Mouse (Mus musculus): ENCODE measurements around the gene Bmp7. TPM values are rescaled to one million over a fixed set of nuclear protein-coding genes. Genes with fewer than 3 reads are reported as not detected.
A peak's percentile ranks its signal among the peaks of the same experiment; 100 is the strongest.

The Bmp7 gene
- not detected in 2 replicates for total RNA-seq (2014; fragmentation: Nextera tagmentation)
- total RNA-seq (2017), result not detected in 2 replicates

- peak; percentile 53; the same call in 1 of the 2 replicates for ATAC-seq (replicated peaks; ENCODE audit: low FRiP score, low TSS enrichment, poor library complexity, severe bottlenecking)
Observed at GRCm38 (mm10) chr2:172940003-172940798, at the start of gene Bmp7. Bmp7 (minus strand) TSS chr2:172940321.

GRCm38 (mm10) chr2:172982776-172983561 lies 42.8 kb upstream of the Bmp7 start:
- no peak for ATAC-seq (replicated peaks; ENCODE audit: low FRiP score, low TSS enrichment, poor library complexity, severe bottlenecking)

DNA sequence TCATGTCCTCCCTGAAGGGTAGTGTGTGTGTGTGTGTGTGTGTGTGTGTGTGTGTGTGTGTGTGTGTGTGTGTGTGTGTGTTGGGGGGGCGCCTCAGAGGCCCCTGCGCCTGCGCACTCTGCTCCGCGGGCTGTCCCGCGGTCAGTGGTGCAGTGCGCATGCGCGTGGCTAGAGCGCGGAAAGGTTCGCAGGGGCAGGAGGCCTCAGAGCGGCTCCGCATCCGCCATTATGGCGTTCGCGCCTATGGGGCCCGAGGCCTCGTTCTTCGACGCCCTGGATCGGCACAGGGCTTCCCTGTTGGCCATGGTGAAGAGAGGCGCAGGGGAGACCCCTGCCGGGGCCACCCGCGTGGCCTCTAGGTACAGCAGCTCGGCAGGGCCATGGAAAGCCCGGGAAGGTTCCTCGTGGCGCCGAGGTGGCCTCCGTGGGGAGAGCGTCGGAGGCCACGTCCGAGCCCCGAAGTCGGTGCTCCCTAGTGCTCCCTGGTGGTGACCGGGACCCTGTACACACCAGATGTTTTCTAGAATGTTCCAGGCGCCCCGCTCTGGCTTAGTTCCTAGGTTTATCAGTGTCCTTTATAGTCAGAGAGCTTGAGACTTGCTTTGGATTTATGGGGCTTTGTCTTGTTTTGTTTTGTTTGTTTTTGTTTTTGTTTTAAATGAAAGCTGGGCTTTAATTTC lies 39.7 kb upstream of the Bmp7 start:
- no peak for ATAC-seq (replicated peaks; ENCODE audit: low FRiP score, low TSS enrichment, poor library complexity, severe bottlenecking)

GRCm38 (mm10) chr2:172978131-172978633 lies 38.1 kb upstream of the Bmp7 start:
- ATAC-seq (replicated peaks; ENCODE audit: low FRiP score, low TSS enrichment, poor library complexity, severe bottlenecking), result peak; percentile 9; the same call in 1 of the 2 replicates

DNA sequence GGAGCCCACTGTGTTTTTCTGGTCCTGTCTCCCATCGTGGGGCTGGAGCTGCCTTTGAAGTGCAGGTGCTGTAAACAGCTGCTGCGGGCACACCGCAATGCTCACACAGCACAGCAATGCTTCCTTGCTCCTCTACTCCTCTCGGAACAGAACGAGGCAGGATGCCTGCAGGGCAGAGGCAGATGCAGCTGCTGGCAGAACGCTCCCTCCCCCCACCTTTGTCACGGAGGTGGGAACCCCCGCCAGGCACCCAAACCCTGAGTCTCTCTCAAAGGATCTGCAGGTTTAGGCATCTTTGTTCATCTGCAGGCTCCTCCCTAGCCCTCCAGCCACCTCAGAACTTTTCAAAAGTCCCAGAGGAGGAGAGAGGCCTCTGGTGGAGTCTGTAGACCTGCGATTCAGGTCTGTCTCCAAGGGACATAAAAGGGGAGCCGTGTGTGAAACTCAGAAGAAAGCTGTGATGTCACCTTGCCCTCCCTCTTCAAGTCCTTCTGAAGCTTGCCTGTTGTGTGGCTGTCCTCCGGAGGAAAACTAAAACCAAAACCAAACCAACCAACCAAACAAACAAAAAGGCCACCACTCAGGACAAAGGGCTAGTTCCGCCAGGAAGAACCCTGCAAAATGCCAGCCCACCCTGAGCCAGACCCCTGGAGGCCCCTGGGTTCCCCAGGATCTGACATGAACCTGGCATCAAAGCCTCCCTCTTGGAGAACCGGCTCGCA lies 37.4 kb upstream of the Bmp7 start, which contains the start of gene Spo11:
TSS of gene Spo11 (plus strand) at position 292 of the 722 bp plus-strand sequence.
- ATAC-seq (replicated peaks; ENCODE audit: low FRiP score, low TSS enrichment, poor library complexity, severe bottlenecking), result peak; percentile 79

DNA sequence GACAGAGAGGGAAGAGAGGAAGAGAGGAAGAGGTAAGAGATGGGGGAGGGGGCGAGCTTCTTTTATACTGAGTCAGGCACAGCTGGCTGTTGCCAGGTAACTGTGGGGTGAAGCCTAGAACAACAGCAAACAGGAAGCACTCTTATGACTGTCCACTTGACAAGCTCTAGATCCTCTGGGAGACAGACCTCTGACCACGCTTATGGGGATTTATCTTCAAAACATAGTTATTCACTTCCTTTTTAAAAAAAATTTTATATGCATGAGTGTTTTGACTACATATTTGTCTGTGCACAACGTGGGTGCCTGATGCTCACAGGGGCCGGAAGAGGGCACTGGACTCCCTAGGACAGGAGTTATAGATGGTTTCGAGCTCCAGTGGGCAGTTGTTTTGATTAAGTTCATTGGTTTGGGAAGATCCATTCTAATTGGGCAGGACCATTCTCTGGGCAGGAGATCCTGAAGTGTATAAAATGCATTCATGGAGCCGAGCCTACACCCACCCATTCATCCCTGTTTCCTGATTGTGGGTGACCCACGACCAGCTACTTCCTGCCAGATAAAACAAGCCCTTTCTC lies 36.6 kb upstream of the Bmp7 start:
- ATAC-seq (replicated peaks; ENCODE audit: low FRiP score, low TSS enrichment, poor library complexity, severe bottlenecking), result peak; percentile 54

DNA sequence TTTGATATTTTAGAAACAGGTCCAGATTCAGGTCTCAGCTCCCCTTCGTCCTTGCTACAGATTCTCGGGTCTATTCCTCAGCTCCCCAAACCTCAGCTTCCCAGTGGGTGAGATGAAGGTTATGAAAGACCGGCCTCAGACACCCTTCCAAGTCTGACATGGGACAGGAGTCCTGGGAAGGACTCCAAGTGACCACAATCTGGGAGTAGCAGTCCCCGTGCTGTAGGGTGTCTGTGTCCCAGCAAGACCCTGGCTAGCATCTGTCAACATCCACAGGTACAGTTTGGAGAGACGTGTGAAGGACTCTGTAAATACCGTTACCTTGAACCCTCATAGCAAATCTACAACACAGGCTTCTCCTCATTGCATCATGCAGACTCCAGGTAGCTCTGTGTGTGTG lies 35.0 kb upstream of the Bmp7 start:
- no peak for ATAC-seq (replicated peaks; ENCODE audit: low FRiP score, low TSS enrichment, poor library complexity, severe bottlenecking)

DNA sequence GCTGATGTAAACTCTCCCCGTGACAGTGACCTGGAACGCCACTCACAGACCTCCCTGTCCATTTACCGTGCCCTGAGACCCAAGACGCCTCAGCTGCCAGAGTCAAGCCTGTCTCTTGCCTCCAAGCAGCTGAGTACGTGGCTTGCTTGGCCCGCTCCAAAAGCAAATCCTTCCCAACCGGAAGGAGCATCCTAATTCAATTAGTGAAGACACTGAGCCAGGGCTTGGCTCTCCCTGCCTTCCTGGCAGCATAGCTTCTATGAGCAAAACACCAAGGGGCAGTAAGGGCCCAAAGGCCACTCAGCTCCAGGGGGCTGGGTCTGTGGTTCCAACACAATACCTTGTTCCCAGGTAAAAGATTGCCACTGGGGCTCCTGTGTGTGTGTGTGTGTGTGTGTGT lies 34.6 kb upstream of the Bmp7 start:
- no peak for ATAC-seq (replicated peaks; ENCODE audit: low FRiP score, low TSS enrichment, poor library complexity, severe bottlenecking)

GRCm38 (mm10) chr2:172973806-172974565 lies 33.9 kb upstream of the Bmp7 start:
- ATAC-seq (replicated peaks; ENCODE audit: low FRiP score, low TSS enrichment, poor library complexity, severe bottlenecking), result no peak

GRCm38 (mm10) chr2:172971865-172972264 lies 31.7 kb upstream of the Bmp7 start:
- no peak for ATAC-seq (replicated peaks; ENCODE audit: low FRiP score, low TSS enrichment, poor library complexity, severe bottlenecking)

- no peak for ATAC-seq (replicated peaks; ENCODE audit: low FRiP score, low TSS enrichment, poor library complexity, severe bottlenecking)
Observed at GRCm38 (mm10) chr2:172966480-172966879, 26.4 kb upstream of the Bmp7 start.

DNA sequence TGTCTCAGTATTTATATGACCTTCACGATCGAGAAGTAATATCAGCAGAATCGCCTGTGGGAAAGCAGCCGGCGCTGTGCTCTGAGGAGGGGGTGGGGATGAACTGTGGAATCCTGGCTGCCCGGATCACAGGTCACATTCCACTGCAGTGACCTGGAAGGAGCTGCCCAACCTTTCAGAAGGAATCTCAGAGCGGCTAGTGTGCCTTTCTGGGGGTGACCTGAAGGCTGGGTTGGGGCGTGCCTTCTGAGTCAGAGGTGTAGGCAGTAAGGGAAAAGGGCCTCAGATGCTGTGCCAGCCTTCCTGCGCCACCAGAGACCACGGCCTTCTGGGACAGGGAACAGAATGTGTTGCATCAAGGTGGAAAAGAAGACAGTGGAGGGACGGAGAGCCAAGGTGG lies 25.1 kb upstream of the Bmp7 start:
- ATAC-seq (replicated peaks; ENCODE audit: low FRiP score, low TSS enrichment, poor library complexity, severe bottlenecking), result no peak

DNA sequence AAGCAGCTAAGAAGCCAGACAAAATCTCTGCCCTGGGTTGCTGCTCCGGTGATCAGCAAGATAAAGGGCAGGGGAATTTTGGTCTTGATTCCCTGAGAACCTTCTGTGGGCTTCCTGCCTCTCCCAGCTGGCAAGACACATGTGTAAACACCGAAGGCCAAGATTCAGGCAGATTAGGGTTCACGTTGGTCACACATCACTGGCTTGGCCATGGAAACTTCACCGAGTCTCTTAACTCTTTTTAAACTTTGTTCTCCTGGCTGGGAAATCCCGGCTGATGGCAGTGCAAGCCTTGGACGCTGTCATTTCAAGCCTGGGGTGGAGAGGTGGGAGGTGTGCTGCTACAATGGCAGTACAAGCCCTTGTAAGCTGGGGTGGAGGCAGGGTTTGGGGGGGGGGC lies 21.1 kb upstream of the Bmp7 start:
- ATAC-seq (replicated peaks; ENCODE audit: low FRiP score, low TSS enrichment, poor library complexity, severe bottlenecking), result no peak

DNA sequence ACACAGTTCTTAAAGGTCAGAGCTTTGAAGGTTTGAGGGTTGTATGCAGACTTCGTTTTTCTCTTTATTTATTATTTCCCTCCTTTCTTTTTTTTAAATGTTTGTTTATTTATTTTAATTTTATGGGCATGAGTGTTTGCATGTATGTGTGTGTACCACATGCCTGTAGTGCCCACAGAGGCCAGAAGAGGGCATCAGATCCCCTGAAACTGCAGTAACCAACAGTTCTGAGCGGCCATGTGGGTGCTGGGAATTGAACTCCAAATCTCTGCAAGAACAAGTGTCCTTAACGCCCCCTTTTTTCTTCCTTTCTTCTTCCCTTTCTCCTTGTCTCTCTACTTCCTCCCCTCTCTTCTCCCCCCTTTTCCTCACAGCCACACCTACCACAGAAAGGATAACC lies 20.2 kb upstream of the Bmp7 start:
- no peak for ATAC-seq (replicated peaks; ENCODE audit: low FRiP score, low TSS enrichment, poor library complexity, severe bottlenecking)

DNA sequence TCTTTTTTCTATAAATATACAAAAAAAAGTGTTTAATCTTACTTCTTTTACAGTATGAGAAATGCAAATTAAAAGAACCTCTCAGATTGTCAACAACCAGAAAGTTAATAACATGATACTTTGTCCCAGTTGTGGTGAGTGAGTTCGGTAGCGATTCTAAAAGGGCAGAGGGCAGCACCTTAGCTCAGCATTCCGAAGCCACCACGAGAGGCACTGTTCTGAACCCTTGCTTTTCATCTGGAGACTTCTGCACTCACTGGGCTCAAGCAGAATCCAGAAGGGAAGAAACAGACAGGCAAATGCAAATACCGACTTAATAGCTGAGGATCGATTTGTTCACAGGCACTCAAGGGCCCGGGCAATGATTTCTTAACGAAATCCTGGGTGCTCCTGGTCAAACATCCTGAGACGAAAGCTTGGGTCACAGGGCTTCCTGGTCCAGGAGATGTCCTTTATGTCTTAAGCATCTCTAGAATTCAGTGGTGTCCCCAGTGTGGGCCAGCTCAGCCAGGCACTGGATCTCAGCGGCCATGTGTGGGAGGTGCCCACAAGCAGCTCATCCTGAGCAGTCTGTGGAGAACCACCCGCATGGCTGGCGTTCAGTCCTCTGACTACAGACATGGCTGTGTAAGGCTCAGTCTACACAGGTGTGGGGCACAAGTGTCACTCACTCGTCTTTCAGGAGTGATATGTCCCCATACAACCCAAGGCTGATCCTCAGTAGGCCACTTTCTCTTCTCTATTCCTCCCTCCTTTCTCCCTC lies 19.1 kb upstream of the Bmp7 start:
- ATAC-seq (replicated peaks; ENCODE audit: low FRiP score, low TSS enrichment, poor library complexity, severe bottlenecking), result no peak

DNA sequence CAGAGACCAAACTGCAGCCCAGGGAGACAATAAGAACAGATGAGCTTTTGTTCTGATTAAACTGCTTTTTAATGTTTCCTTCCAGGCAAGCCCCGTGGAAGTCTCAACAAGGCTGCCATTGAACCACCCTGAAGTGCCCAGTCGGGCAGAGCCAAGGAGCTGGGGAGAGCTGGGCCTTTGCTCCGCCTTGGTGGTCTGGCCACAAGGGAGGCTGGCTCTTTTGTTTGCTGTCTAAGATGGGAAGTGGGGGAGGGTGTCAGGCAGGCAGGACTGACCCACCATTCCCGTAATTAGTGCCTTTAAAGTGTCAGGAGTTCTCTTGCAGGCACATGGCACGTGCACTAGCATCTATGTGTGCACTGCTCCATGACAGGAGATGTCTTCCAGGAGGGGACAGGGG lies 18.5 kb upstream of the Bmp7 start:
- ATAC-seq (replicated peaks; ENCODE audit: low FRiP score, low TSS enrichment, poor library complexity, severe bottlenecking), result no peak

- ATAC-seq (replicated peaks; ENCODE audit: low FRiP score, low TSS enrichment, poor library complexity, severe bottlenecking), result no peak
Observed at GRCm38 (mm10) chr2:172951976-172952375, 11.9 kb upstream of the Bmp7 start.

All from megakaryocyte-erythroid progenitor cell, adult 5-6 weeks (primary cell).